Mouse (Mus musculus) spleen, adult 2 months (tissue): ENCODE results near the gene Gm20388.

Source experiments
- CTCF ChIP-seq: fragments of 200-500 bp; IDR thresholded peaks from 2 replicates; pipeline ENCODE4 v1.5.1; 2011; ENCODE audit warnings: mild to moderate bottlenecking, inconsistent platforms; ENCODE audit not compliant: insufficient read depth, insufficient read length, insufficient replicate concordance; ENCODE audit errors: extremely low read depth
- POLR2A ChIP-seq: fragments of 200-500 bp; IDR thresholded peaks from 2 replicates; pipeline ENCODE4 v1.6.1; 2011; ENCODE audit warnings: low read depth, low read length, inconsistent platforms

- TF ChIP-seq CTCF = no peak
- TF ChIP-seq POLR2A = no peak
These were observed 1038.2 kb downstream of the Gm20388 start for GRCm38 (mm10) chr8:120948620-120949491.
